Mouse (Mus musculus): Measurements from ENCODE around the gene Aldh3b3. TPM values are rescaled to one million over a fixed set of nuclear protein-coding genes. Genes with fewer than 3 reads are reported as not detected.
A peak's percentile ranks its signal among the peaks of the same experiment; 100 is the strongest.

The Aldh3b3 gene
- polyA plus RNA-seq, 1 experiment = 1.2 TPM

DNA sequence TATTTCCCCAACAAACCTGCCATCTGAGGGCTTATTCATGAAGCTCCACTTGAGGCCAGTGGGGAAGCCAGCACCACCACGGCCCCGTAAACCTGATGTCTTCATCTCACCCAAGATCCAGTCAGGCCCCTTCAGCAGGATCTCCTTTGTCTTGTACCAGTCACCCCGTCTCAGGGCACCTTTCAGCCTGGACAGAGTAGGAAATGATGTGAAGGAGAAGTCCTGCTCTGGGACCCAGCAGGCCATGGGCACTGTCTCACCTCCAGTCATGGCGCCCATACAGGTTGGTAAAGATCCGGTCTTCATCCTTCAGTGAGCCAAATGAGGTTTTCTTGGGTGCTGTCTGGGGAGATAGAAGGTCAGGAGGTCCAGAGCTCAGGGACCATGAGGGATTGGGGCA lies 52.6 kb downstream of the Aldh3b3 start:
- H3K4me3 ChIP-seq = peak overlapping the region; percentile 78
- H3K27me3 ChIP-seq (ENCODE audit: control insufficient read depth, insufficient read depth, insufficient read length) = no peaks in the 10 kb centered on the region
- no peak overlapping the region for H3ac ChIP-seq (ENCODE audit: control insufficient read depth, insufficient read length)
- H3K4me2 ChIP-seq (ENCODE audit: low read depth) = peak overlapping the region; percentile 99
- peaks cover 18% of the 10 kb centered on the region for H3K36me3 ChIP-seq (ENCODE audit: control insufficient read depth, insufficient read depth)
- peaks cover 15% of the 10 kb centered on the region for H3K79me2 ChIP-seq (ENCODE audit: control insufficient read depth, insufficient read depth)
- no peak for TF ChIP-seq TCF12 (IDR thresholded peaks at IDR 0.05; ENCODE audit: insufficient read depth, poor library complexity, severe bottlenecking)
- TF ChIP-seq REST (IDR thresholded peaks at IDR 0.05; ENCODE audit: insufficient read depth, insufficient read length) = no peak
- TF ChIP-seq USF1 (IDR thresholded peaks at IDR 0.05; ENCODE audit: low read depth) = no peak
- no peak for TF ChIP-seq CEBPB (IDR thresholded peaks at IDR 0.05; ENCODE audit: insufficient read depth, poor library complexity, severe bottlenecking)
- no peak for TF ChIP-seq POLR2AphosphoS2 (IDR thresholded peaks at IDR 0.05; ENCODE audit: insufficient read length, low read depth)
- no peak for TF ChIP-seq POLR2A (IDR thresholded peaks at IDR 0.05; ENCODE audit: insufficient read length, low read depth)
- no peak for TF ChIP-seq SRF (IDR thresholded peaks at IDR 0.05; ENCODE audit: control insufficient read depth, insufficient read length, low read depth)
- TF ChIP-seq MAX (IDR thresholded peaks at IDR 0.05; ENCODE audit: low read depth) = no peak
- TF ChIP-seq MYOD1 (IDR thresholded peaks at IDR 0.05; ENCODE audit: control insufficient read depth in 1 of 3, insufficient read length in 2 of 3, low read depth in 2 of 3) = no peak
- no peak for TF ChIP-seq MYOG (IDR thresholded peaks at IDR 0.05; ENCODE audit: control insufficient read depth in 1 of 3, insufficient read depth in 1 of 3, insufficient read length in 2 of 3, low read depth in 2 of 3)
- no peak for TF ChIP-seq TCF3 (IDR thresholded peaks at IDR 0.05; ENCODE audit: insufficient read length, low read depth)
- TF ChIP-seq E2F4 (IDR thresholded peaks at IDR 0.05; ENCODE audit: insufficient read depth) = no peak

DNA sequence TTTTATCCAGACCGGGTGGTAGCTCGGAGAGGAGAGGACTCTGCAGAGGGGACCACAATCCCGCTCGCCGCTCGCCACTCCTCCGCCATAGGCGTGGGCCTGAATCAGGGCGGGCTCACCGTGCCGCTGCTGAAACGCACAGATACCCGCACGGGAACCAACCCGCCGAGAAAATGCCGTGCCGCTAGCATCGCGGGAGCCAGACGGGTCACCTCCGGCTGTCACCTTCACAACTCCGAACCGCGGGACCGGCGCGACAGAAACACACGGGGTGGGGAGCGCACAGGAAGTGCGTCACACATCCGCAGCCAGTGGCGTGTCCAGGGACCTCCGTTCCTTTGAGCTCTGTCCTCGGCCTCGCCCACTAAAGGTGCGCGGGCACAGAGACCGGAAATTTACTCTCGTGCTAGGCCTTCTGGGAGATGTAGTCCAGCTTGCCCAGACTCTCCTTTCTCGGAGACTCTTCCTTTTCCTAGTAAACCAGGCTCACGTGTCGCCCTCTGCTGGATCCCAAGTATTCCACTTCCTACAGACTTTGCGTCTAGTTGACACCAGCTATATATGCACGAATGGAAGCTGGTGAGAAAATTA lies 54.1 kb downstream of the Aldh3b3 start, which contains the start of gene Ndufv1:
TSS of gene Ndufv1 (minus strand) at position 375 of the 591 bp plus-strand sequence.
- Histone ChIP-seq H3K4me3 (peak within 1 kb of the TSS; percentile 78), H3K79me2 (ENCODE audit: control insufficient read depth, insufficient read depth) (peaks cover 15% of the 10 kb centered on the region), H3K27me3 (ENCODE audit: control insufficient read depth, insufficient read depth, insufficient read length) (no peaks in the 10 kb centered on the region), H3K4me2 (ENCODE audit: low read depth) (peak within 1 kb of the TSS; percentile 99), H3ac (ENCODE audit: control insufficient read depth, insufficient read length) (peak within 1 kb of the TSS; percentile 15), H3K36me3 (ENCODE audit: control insufficient read depth, insufficient read depth) (peaks cover 18% of the 10 kb centered on the region)
- TF ChIP-seq MYOG (IDR thresholded peaks at IDR 0.05; ENCODE audit: control insufficient read depth in 1 of 3, insufficient read depth in 1 of 3, insufficient read length in 2 of 3, low read depth in 2 of 3) (peak in 1 of 3 experiments; percentile 25), POLR2A (IDR thresholded peaks at IDR 0.05; ENCODE audit: insufficient read length, low read depth) (peak; percentile 90), MYOD1 (IDR thresholded peaks at IDR 0.05; ENCODE audit: control insufficient read depth in 1 of 3, insufficient read length in 2 of 3, low read depth in 2 of 3) (peak in 1 of 3 experiments; percentile 26), POLR2AphosphoS2 (IDR thresholded peaks at IDR 0.05; ENCODE audit: insufficient read length, low read depth) (peak; percentile 92), SRF (IDR thresholded peaks at IDR 0.05; ENCODE audit: control insufficient read depth, insufficient read length, low read depth) (peak; percentile 87), MAX (IDR thresholded peaks at IDR 0.05; ENCODE audit: low read depth) (no peak), E2F4 (IDR thresholded peaks at IDR 0.05; ENCODE audit: insufficient read depth) (peak; percentile 14), REST (IDR thresholded peaks at IDR 0.05; ENCODE audit: insufficient read depth, insufficient read length) (no peak)

- Histone ChIP-seq H3K79me2 (ENCODE audit: control insufficient read depth, insufficient read depth) (peaks cover 15% of the 10 kb centered on the region), H3ac (ENCODE audit: control insufficient read depth, insufficient read length) (no peak overlapping the region), H3K4me2 (ENCODE audit: low read depth) (peak overlapping the region; percentile 60), H3K27me3 (ENCODE audit: control insufficient read depth, insufficient read depth, insufficient read length) (no peaks in the 10 kb centered on the region), H3K4me3 (peak overlapping the region; percentile 78), H3K36me3 (ENCODE audit: control insufficient read depth, insufficient read depth) (peaks cover 18% of the 10 kb centered on the region)
- TF ChIP-seq REST (IDR thresholded peaks at IDR 0.05; ENCODE audit: insufficient read depth, insufficient read length) (no peak), MAX (IDR thresholded peaks at IDR 0.05; ENCODE audit: low read depth) (no peak), TCF3 (IDR thresholded peaks at IDR 0.05; ENCODE audit: insufficient read length, low read depth) (no peak), CEBPB (IDR thresholded peaks at IDR 0.05; ENCODE audit: insufficient read depth, poor library complexity, severe bottlenecking) (no peak), POLR2A (IDR thresholded peaks at IDR 0.05; ENCODE audit: insufficient read length, low read depth) (no peak), SRF (IDR thresholded peaks at IDR 0.05; ENCODE audit: control insufficient read depth, insufficient read length, low read depth) (no peak), USF1 (IDR thresholded peaks at IDR 0.05; ENCODE audit: low read depth) (no peak), MYOG (IDR thresholded peaks at IDR 0.05; ENCODE audit: control insufficient read depth in 1 of 3, insufficient read depth in 1 of 3, insufficient read length in 2 of 3, low read depth in 2 of 3) (no peak), TCF12 (IDR thresholded peaks at IDR 0.05; ENCODE audit: insufficient read depth, poor library complexity, severe bottlenecking) (no peak), MYOD1 (IDR thresholded peaks at IDR 0.05; ENCODE audit: control insufficient read depth in 1 of 3, insufficient read length in 2 of 3, low read depth in 2 of 3) (no peak), E2F4 (IDR thresholded peaks at IDR 0.05; ENCODE audit: insufficient read depth) (no peak)
Measured at GRCm38 (mm10) chr19:4013066-4013465, 54.6 kb downstream of the Aldh3b3 start.

DNA sequence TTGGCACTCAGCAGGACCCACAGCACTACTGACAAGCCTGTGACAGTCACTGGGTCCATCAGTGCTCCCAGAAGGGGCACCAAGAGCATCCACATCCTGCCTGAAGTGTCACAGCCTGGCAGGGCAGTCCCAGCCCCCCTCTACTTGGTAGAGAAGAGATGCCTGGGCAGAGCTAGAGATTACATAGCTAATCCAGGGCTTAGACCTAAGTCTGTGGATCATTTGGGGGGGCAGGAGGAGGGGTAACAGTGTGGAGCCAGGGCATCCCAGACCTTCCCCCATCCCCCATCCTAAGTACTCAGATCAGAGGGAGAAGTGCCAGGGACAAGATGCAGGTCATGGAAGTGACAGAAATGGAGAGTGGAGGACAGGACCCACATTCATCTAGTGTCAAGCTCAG lies 56.4 kb downstream of the Aldh3b3 start:
- no peak overlapping the region for H3K4me3 ChIP-seq
- H3K79me2 ChIP-seq (ENCODE audit: control insufficient read depth, insufficient read depth) = peaks cover 15% of the 10 kb centered on the region
- H3K27me3 ChIP-seq (ENCODE audit: control insufficient read depth, insufficient read depth, insufficient read length) = no peaks in the 10 kb centered on the region
- H3ac ChIP-seq (ENCODE audit: control insufficient read depth, insufficient read length) = no peak overlapping the region
- TF ChIP-seq SRF (IDR thresholded peaks at IDR 0.05; ENCODE audit: control insufficient read depth, insufficient read length, low read depth) (no peak), CEBPB (IDR thresholded peaks at IDR 0.05; ENCODE audit: insufficient read depth, poor library complexity, severe bottlenecking) (no peak), E2F4 (IDR thresholded peaks at IDR 0.05; ENCODE audit: insufficient read depth) (no peak), TCF12 (IDR thresholded peaks at IDR 0.05; ENCODE audit: insufficient read depth, poor library complexity, severe bottlenecking) (no peak), POLR2A (IDR thresholded peaks at IDR 0.05; ENCODE audit: insufficient read length, low read depth) (no peak), POLR2AphosphoS2 (IDR thresholded peaks at IDR 0.05; ENCODE audit: insufficient read length, low read depth) (no peak), REST (IDR thresholded peaks at IDR 0.05; ENCODE audit: insufficient read depth, insufficient read length) (no peak), MAX (IDR thresholded peaks at IDR 0.05; ENCODE audit: low read depth) (no peak), TCF3 (IDR thresholded peaks at IDR 0.05; ENCODE audit: insufficient read length, low read depth) (no peak), MYOD1 (IDR thresholded peaks at IDR 0.05; ENCODE audit: control insufficient read depth in 1 of 3, insufficient read length in 2 of 3, low read depth in 2 of 3) (no peak), MYOG (IDR thresholded peaks at IDR 0.05; ENCODE audit: control insufficient read depth in 1 of 3, insufficient read depth in 1 of 3, insufficient read length in 2 of 3, low read depth in 2 of 3) (no peak), USF1 (IDR thresholded peaks at IDR 0.05; ENCODE audit: low read depth) (no peak)
- no peak overlapping the region for H3K4me2 ChIP-seq (ENCODE audit: low read depth)
- H3K36me3 ChIP-seq (ENCODE audit: control insufficient read depth, insufficient read depth) = peaks cover 7% of the 10 kb centered on the region

All from myocyte (in vitro differentiated cells).